Mouse (Mus musculus) gastrocnemius, postnatal 36 days (tissue): ENCODE data around the gene Il2. TPM values are rescaled to one million over a fixed set of nuclear protein-coding genes. Genes with fewer than 3 reads are reported as not detected.

ENCODE experiments used
- DNase-seq, 2 experiments: peaks; one replicate each; pipeline ENCODE4 v3.0.0; 2022
- intact Hi-C: fragments of 180-260 bp; cut with DNase I; formaldehyde crosslinking; loops from one replicate; pipeline ENCODE4 v1.15.1; 2025
- total RNA-seq, 2 experiments: library from RNA; stranded (reverse); gene quantifications; 2 replicates each; pipeline ENCODE4 v1.2.3; 2021

Gene Il2
- total RNA-seq, 2 experiments from 2014 or later = not detected

GRCm38 (mm10) chr3:37084860-37085259 lies 40.9 kb downstream of the Il2 start:
- intact Hi-C loops = no loop called here
- DNase-seq = no peak

GRCm38 (mm10) chr3:37073211-37073610 lies 52.5 kb downstream of the Il2 start:
- DNase-seq = peak; percentile 35 to 56
- intact Hi-C loops = loop anchor here (10.0 kb wide), 1 partner anchor 132 kb away; no protein-coding TSS in a partner anchor

Other genes with a start within 250 kb of the Il2 start
- not detected for gene Adad1, start 62.4 kb downstream of the Il2 start, total RNA-seq
- gene Il21, start 106.7 kb upstream of the Il2 start, total RNA-seq = not detected
- under 1 TPM; 0.52 to 0.69 TPM for gene Bbs12, start 186.6 kb upstream of the Il2 start, total RNA-seq
- under 1 TPM in 1 of 2 experiments, not detected in 1; 0.72 TPM for gene Cetn4, start 186.7 kb upstream of the Il2 start, total RNA-seq
- 1 to 10 TPM; 3.2 to 8.9 TPM for gene Fgf2, start 222.4 kb upstream of the Il2 start, total RNA-seq